Mouse (Mus musculus) megakaryocyte, embryonic 14.5 days (primary cell): Measurements from ENCODE around the gene Fam69b.

Source experiments
- FLI1 ChIP-seq: IDR thresholded peaks from 2 replicates; pipeline ENCODE4 v1.6.1; 2012; ENCODE audit warnings: low read length, inconsistent platforms, mixed read lengths
- GATA1 ChIP-seq: IDR thresholded peaks from 3 replicates; pipeline ENCODE4 v1.6.1; 2012; ENCODE audit warnings: mixed read lengths, low read length, inconsistent platforms, borderline replicate concordance

- TF ChIP-seq GATA1 = no peak
- TF ChIP-seq FLI1 = no peak
Measured at GRCm38 (mm10) chr2:26594022-26594346, 34.3 kb upstream of the Fam69b start.
